Mouse (Mus musculus) bone marrow macrophage, adult 2 months (primary cell): ENCODE results near the gene Fancc.

ENCODE experiments used
- CTCF ChIP-seq: IDR thresholded peaks from 2 replicates; pipeline ENCODE4 v1.5.1; 2012; ENCODE audit warnings: low read depth, mild to moderate bottlenecking, low read length, moderate library complexity
- POLR2A ChIP-seq: IDR thresholded peaks from 2 replicates; pipeline ENCODE4 v1.6.1; 2012; ENCODE audit warnings: mild to moderate bottlenecking, low read depth, low read length, borderline replicate concordance

DNA sequence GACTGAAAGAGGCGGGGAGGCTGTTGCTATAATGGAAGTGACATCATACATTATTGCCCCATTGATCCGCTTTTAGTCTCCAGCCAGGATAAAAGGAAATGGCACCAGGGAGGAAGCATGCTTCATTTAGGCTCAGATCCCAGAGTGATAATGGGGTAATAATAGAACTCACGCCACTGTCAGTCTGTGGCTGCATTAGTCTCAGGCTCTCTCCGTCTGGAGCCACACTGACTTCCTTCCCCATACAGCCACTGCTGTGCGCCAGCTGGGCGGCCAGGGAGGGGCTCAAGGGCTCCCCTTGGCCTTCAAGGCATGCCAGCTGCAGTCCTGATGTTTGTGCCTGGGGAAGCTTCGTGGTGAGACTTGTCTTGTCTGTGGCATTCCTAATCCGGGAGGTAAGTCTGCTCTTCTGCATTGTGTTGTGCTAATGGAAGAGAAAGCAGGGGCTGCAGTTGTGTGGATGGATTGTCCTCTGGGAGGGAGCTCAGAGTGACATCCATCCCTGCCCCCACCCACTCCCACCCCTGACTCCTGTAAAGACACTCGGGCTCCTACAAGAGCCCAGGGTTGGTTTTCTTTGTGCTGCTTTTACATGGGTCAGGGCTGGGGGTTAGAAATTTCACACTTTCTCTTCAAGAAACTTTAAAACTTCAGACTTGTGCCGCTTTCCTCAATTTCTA lies 218.1 kb downstream of the Fancc start:
- TF ChIP-seq CTCF (no peak), POLR2A (no peak)
